Mouse (Mus musculus) heart, embryonic 16.5 days (tissue): ENCODE results near the gene 1110032A03Rik. TPM values are rescaled to one million over a fixed set of nuclear protein-coding genes. Genes with fewer than 3 reads are reported as not detected.
A peak's percentile ranks its signal among the peaks of the same experiment; 100 is the strongest.

Source experiments
- ATAC-seq: fragments of 200-750 bp; cut with Nextera tagmentation; replicated peaks from 2 replicates; pipeline ENCODE4 v1.8.0; 2017; ENCODE audit warnings: moderate number of reproducible peaks; ENCODE audit not compliant: insufficient read depth, low FRiP score; ENCODE audit errors: extremely low read depth
- H3K27ac ChIP-seq: fragments of 300-500 bp; sonication (generic); 2 replicates; pipeline ENCODE4 v1.5.1; 2014; ENCODE audit warnings: mild to moderate bottlenecking, low read length, control low read depth, moderate library complexity
- H3K27me3 ChIP-seq: fragments of 300-500 bp; sonication (generic); 2 replicates; pipeline ENCODE4 v1.6.1; 2014; ENCODE audit warnings: low read length, mixed read lengths; ENCODE audit not compliant: control insufficient read depth, insufficient read depth
- H3K36me3 ChIP-seq: fragments of 300-500 bp; sonication (generic); 2 replicates; pipeline ENCODE4 v1.6.1; 2014; ENCODE audit not compliant: control insufficient read depth, insufficient read depth
- H3K4me1 ChIP-seq: fragments of 300-500 bp; sonication (generic); 2 replicates; pipeline ENCODE4 v1.6.1; 2014; ENCODE audit warnings: low read length, mixed read lengths; ENCODE audit not compliant: control insufficient read depth, insufficient read depth
- H3K4me2 ChIP-seq: fragments of 300-500 bp; sonication (generic); 2 replicates; pipeline ENCODE4 v1.6.1; 2014; ENCODE audit warnings: low read depth, mild to moderate bottlenecking, control low read depth, low read length
- H3K4me3 ChIP-seq: fragments of 300-500 bp; sonication (generic); 2 replicates; pipeline ENCODE4 v1.5.1; 2014; ENCODE audit warnings: mild to moderate bottlenecking, control low read depth, low read length
- H3K9ac ChIP-seq: fragments of 300-500 bp; sonication (generic); 2 replicates; pipeline ENCODE4 v1.6.1; 2014; ENCODE audit warnings: low read length, control low read depth
- H3K9me3 ChIP-seq: fragments of 300-500 bp; sonication (generic); replicated peaks from 2 replicates; pipeline ENCODE4 v1.6.1; 2016; ENCODE audit warnings: low read length; ENCODE audit not compliant: control insufficient read depth
- WGBS: fragments of 180-500 bp; shearing (Covaris S2); extraction: QIAGEN DNeasy Blood & Tissue Kit; methylation state at CpG from one replicate; pipeline ENCODE4 v1.1.7; 2014; 5-methylcytosine and 5-hydroxymethylcytosine counted together
- polyA plus RNA-seq: library from polyadenylated mRNA; unstranded; fragments of >200 nt; fragmentation: Nextera tagmentation; extraction: Ambion mirVana; gene quantifications from 2 replicates; pipeline ENCODE4 v1.2.1, GENCODE M21; 2015

Gene 1110032A03Rik
- polyA plus RNA-seq, result 28.7 and 30.0 TPM in 2 replicates

GRCm38 (mm10) chr9:50774991-50775612 is at the start of gene 1110032A03Rik, which contains the start of gene Alg9:
Gene 1110032A03Rik (minus strand): TSS chr9:50775520.
Gene Alg9 (plus strand): TSS chr9:50775019.
- H3K4me1 ChIP-seq, result peaks cover 12% of the 10 kb centered on the region
- ATAC-seq, result peak; percentile 72
- H3K27ac ChIP-seq, result peak within 1 kb of the TSS; percentile 74
- H3K36me3 ChIP-seq, result peaks cover 13% of the 10 kb centered on the region
- H3K4me2 ChIP-seq, result peak within 1 kb of the TSS; percentile 74
- peak within 1 kb of the TSS; percentile 99 for H3K4me3 ChIP-seq
- no peaks in the 10 kb centered on the region for H3K9me3 ChIP-seq
- under 1% methylated on average over 51 of the region's 51 CpGs for WGBS
- peak within 1 kb of the TSS; percentile 93 for H3K9ac ChIP-seq
- no peaks in the 10 kb centered on the region for H3K27me3 ChIP-seq

- 76% methylated on average over 11 of the region's 11 CpGs for WGBS
- Histone ChIP-seq H3K9ac (no peak overlapping the region), H3K9me3 (no peaks in the 10 kb centered on the region), H3K4me1 (no peaks in the 10 kb centered on the region), H3K4me2 (no peak overlapping the region), H3K4me3 (no peak overlapping the region), H3K36me3 (peaks cover 13% of the 10 kb centered on the region), H3K27ac (no peak overlapping the region), H3K27me3 (no peaks in the 10 kb centered on the region)
- no peak for ATAC-seq
These were observed 48.6 kb upstream of the 1110032A03Rik start for GRCm38 (mm10) chr9:50823779-50824453.

- Histone ChIP-seq H3K27me3 (no peaks in the 10 kb centered on the region), H3K27ac (no peak overlapping the region), H3K4me2 (no peak overlapping the region), H3K4me1 (no peaks in the 10 kb centered on the region), H3K9me3 (no peaks in the 10 kb centered on the region), H3K4me3 (no peak overlapping the region), H3K36me3 (peaks cover 11% of the 10 kb centered on the region; the same call in 1 of the 2 replicates), H3K9ac (no peak overlapping the region)
- WGBS, result 91% methylated on average over 5 of the region's 5 CpGs
- no peak for ATAC-seq
These were observed 46.9 kb upstream of the 1110032A03Rik start for GRCm38 (mm10) chr9:50822216-50822615.

GRCm38 (mm10) chr9:50821651-50822050 is 46.3 kb upstream of the 1110032A03Rik start:
- H3K4me1 ChIP-seq, result no peaks in the 10 kb centered on the region
- ATAC-seq, result no peak

GRCm38 (mm10) chr9:50819716-50820115 is 44.4 kb upstream of the 1110032A03Rik start:
- ATAC-seq, result no peak
- Histone ChIP-seq H3K4me3 (no peak overlapping the region), H3K27me3 (no peaks in the 10 kb centered on the region), H3K9ac (no peak overlapping the region), H3K4me2 (no peak overlapping the region), H3K9me3 (no peaks in the 10 kb centered on the region), H3K27ac (no peak overlapping the region), H3K4me1 (no peaks in the 10 kb centered on the region), H3K36me3 (peaks cover 14% of the 10 kb centered on the region)
- WGBS, result 93% methylated on average over 6 of the region's 6 CpGs

More at GRCm38 (mm10) chr9:50821651-50822050, 46.3 kb upstream of the 1110032A03Rik start:
- Histone ChIP-seq H3K4me3 (no peak overlapping the region), H3K9me3 (no peaks in the 10 kb centered on the region), H3K9ac (no peak overlapping the region), H3K36me3 (peaks cover 12% of the 10 kb centered on the region), H3K4me2 (no peak overlapping the region), H3K27ac (no peak overlapping the region), H3K27me3 (no peaks in the 10 kb centered on the region)
- 86% methylated on average over 6 of the region's 6 CpGs for WGBS

GRCm38 (mm10) chr9:50818050-50818449 is 42.7 kb upstream of the 1110032A03Rik start:
- Histone ChIP-seq H3K9me3 (no peaks in the 10 kb centered on the region), H3K9ac (no peak overlapping the region), H3K36me3 (peaks cover 23% of the 10 kb centered on the region), H3K4me3 (no peak overlapping the region), H3K27me3 (no peaks in the 10 kb centered on the region), H3K4me2 (no peak overlapping the region), H3K4me1 (no peaks in the 10 kb centered on the region), H3K27ac (no peak overlapping the region)
- no peak for ATAC-seq
- 82% methylated on average over 6 of the region's 6 CpGs for WGBS

GRCm38 (mm10) chr9:50816512-50816911 is 41.2 kb upstream of the 1110032A03Rik start:
- ATAC-seq, result no peak
- H3K9ac ChIP-seq, result no peak overlapping the region
- H3K4me1 ChIP-seq, result no peaks in the 10 kb centered on the region
- no peak overlapping the region for H3K4me2 ChIP-seq
- H3K27ac ChIP-seq, result no peak overlapping the region
- H3K36me3 ChIP-seq, result peaks cover 17% of the 10 kb centered on the region
- no peaks in the 10 kb centered on the region for H3K27me3 ChIP-seq
- H3K9me3 ChIP-seq, result no peaks in the 10 kb centered on the region
- H3K4me3 ChIP-seq, result no peak overlapping the region
- WGBS, result 97% methylated on average over 1 of the region's 1 CpGs

GRCm38 (mm10) chr9:50815666-50816065 is 40.3 kb upstream of the 1110032A03Rik start:
- Histone ChIP-seq H3K4me1 (no peaks in the 10 kb centered on the region), H3K27me3 (no peaks in the 10 kb centered on the region), H3K27ac (no peak overlapping the region), H3K9ac (no peak overlapping the region), H3K4me3 (no peak overlapping the region), H3K36me3 (peaks cover 20% of the 10 kb centered on the region), H3K9me3 (no peaks in the 10 kb centered on the region), H3K4me2 (no peak overlapping the region)
- ATAC-seq, result no peak
- 93% methylated on average over 4 of the region's 4 CpGs for WGBS

- Histone ChIP-seq H3K27ac (no peak overlapping the region), H3K9ac (no peak overlapping the region), H3K4me2 (no peak overlapping the region), H3K36me3 (peaks cover 32% of the 10 kb centered on the region), H3K4me3 (no peak overlapping the region), H3K4me1 (no peaks in the 10 kb centered on the region), H3K9me3 (no peaks in the 10 kb centered on the region), H3K27me3 (no peaks in the 10 kb centered on the region)
- 89% methylated on average over 5 of the region's 5 CpGs for WGBS
- no peak for ATAC-seq
These were observed 38.5 kb upstream of the 1110032A03Rik start for GRCm38 (mm10) chr9:50813796-50814195.
